Mouse (Mus musculus): ENCODE results near the gene Igfbp1. TPM values are rescaled to one million over a fixed set of nuclear protein-coding genes. Genes with fewer than 3 reads are reported as not detected.

The Igfbp1 gene
- polyA plus RNA-seq, 1 experiment from 2014 or later = 0.12 TPM

DNA sequence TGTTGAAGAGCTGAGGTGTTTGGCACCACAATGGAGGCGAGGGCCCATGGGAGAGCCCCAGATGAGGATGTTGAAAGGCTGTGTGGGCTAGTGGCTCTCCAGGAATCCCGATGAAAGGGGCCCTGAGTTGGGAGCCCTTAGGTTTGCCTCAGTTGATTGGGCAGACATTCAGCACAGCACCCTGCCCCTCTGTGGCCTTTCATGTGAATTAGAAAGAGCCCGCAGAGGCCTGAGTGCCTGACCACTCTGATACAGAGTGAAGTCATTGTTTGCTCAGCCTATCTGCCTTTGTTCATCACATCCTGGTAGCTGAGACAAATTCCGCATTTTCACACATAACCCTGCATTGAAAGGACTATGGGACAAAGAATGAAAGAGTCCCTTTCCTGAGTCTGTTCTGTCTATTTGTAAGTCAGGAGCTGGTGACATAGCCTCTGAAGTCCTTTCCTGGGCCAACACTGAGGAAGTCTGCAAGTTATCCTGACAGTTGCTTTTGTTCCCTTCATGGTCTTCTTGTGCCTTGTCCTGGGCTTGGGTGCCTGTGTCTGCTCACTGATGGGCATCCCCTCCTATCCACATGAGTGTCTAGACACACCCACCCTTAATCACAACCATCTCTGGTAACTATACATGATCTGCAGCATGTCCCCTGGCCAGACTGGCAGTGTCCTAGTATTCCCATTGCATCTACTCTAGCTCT, 41.6 kb downstream of the Igfbp1 start:
- DNase-seq (ENCODE audit: low spot score) = peak; percentile 6
- H3K36me3 ChIP-seq (replicated peaks) = no peaks in the 10 kb centered on the region
- H3K4me1 ChIP-seq = peaks cover 4% of the 10 kb centered on the region; the same call in 1 of the 2 replicates
- 71% methylated on average over 4 of the region's 4 CpGs for WGBS
- H3K27me3 ChIP-seq (replicated peaks; ENCODE audit: low read depth, poor library complexity, severe bottlenecking) = no peaks in the 10 kb centered on the region
- H3K9me3 ChIP-seq = no peaks in the 10 kb centered on the region
- H3K4me3 ChIP-seq = no peak overlapping the region
- peak overlapping the region; percentile 30; the same call in 1 of the 2 replicates for H3K27ac ChIP-seq (replicated peaks)

DNA sequence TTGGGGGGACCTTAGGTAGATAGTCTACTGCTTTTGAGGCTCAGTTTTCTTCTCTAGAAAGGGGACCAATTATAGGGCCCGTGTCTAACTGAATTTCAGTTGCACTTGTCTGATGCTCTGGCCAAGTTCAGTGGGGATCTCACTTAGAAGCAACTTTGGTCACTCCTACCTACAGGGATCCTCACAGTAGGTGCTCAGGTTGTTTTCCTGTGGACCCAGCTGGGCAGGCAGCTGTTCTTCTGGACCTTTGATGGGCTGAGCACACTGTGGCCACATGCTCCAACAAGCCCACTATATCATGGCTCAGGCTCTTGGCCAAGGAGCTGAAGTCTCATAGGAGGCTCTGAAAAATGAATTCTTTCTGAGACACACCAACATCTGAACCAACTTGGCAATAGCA, 47.2 kb downstream of the Igfbp1 start:
- no peak for DNase-seq (ENCODE audit: low spot score)
- no peaks in the 10 kb centered on the region for H3K27me3 ChIP-seq (replicated peaks; ENCODE audit: low read depth, poor library complexity, severe bottlenecking)
- WGBS = 68% methylated on average over 1 of the region's 1 CpGs
- H3K36me3 ChIP-seq (replicated peaks) = no peaks in the 10 kb centered on the region
- H3K4me1 ChIP-seq = no peaks in the 10 kb centered on the region
- no peak overlapping the region for H3K4me3 ChIP-seq
- no peak overlapping the region for H3K27ac ChIP-seq (replicated peaks)
- H3K9me3 ChIP-seq = no peaks in the 10 kb centered on the region

DNA sequence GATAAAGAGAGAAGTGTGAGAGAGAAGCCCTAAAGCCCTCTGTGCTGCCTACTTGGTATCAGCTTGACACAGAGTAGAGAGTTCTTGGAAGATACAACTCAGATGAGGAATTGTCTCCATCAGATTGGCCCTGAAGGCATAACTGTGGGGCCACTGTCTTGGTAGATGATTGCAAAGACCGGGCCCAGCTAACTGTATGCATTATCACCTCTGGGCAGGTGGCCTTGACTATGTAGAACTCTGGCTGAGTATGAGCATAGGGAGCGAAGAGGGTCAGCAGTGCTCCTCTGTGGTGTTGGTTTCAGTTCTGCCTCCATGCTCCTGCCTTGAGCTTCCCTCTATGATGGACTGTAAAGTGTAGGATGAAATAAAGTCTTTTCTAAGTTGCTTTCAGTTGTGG, 52.8 kb downstream of the Igfbp1 start:
- Histone ChIP-seq H3K27ac (replicated peaks) (no peak overlapping the region), H3K36me3 (replicated peaks) (no peaks in the 10 kb centered on the region), H3K4me1 (no peaks in the 10 kb centered on the region), H3K27me3 (replicated peaks; ENCODE audit: low read depth, poor library complexity, severe bottlenecking) (no peaks in the 10 kb centered on the region), H3K9me3 (no peaks in the 10 kb centered on the region), H3K4me3 (no peak overlapping the region)
- DNase-seq (ENCODE audit: low spot score) = no peak
- 89% methylated on average over 2 of the region's 2 CpGs for WGBS

DNA sequence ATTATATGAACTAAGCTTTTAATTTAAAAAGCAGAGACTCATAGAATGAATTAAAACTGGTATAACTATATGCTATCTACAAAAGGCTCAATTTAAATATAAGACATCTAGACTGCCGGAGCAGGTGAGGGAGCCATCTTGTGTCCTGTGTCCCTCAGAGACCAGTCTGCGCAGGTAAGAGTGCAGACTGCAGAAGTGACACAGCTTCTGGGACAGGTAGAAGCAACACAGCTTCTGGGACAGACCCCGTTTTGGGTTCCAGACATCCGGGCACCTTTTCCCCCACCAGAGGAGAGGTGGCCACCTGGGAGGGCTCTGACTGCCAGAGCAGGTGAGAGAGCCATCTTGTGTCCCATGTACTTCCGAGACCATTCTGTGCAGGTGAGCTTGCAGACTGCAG, 53.3 kb downstream of the Igfbp1 start:
- no peaks in the 10 kb centered on the region for H3K27me3 ChIP-seq (replicated peaks; ENCODE audit: low read depth, poor library complexity, severe bottlenecking)
- H3K9me3 ChIP-seq = no peaks in the 10 kb centered on the region
- 93% methylated on average over 5 of the region's 5 CpGs for WGBS
- no peaks in the 10 kb centered on the region for H3K4me1 ChIP-seq
- H3K27ac ChIP-seq (replicated peaks) = no peak overlapping the region
- no peak for DNase-seq (ENCODE audit: low spot score)
- H3K4me3 ChIP-seq = no peak overlapping the region
- H3K36me3 ChIP-seq (replicated peaks) = no peaks in the 10 kb centered on the region

Other genes with a start within 250 kb of the Igfbp1 start
- 0.73 and 1.2 TPM in 2 replicates for gene Adcy1, start 134.3 kb upstream of the Igfbp1 start, polyA plus RNA-seq (2016; fragmentation: Nextera tagmentation; extraction: Ambion mirVana)
- 0.15 TPM in 1 of 2 replicates, not detected in the other for gene Gm11985, start 9.2 kb upstream of the Igfbp1 start, polyA plus RNA-seq (2016; fragmentation: Nextera tagmentation; extraction: Ambion mirVana)
- 30.2 and 32.3 TPM in 2 replicates for gene Igfbp3, start 16.1 kb downstream of the Igfbp1 start, polyA plus RNA-seq (2016; fragmentation: Nextera tagmentation; extraction: Ambion mirVana)